Mouse (Mus musculus): ENCODE data around the gene 1700013G24Rik.

Gene 1700013G24Rik

DNA sequence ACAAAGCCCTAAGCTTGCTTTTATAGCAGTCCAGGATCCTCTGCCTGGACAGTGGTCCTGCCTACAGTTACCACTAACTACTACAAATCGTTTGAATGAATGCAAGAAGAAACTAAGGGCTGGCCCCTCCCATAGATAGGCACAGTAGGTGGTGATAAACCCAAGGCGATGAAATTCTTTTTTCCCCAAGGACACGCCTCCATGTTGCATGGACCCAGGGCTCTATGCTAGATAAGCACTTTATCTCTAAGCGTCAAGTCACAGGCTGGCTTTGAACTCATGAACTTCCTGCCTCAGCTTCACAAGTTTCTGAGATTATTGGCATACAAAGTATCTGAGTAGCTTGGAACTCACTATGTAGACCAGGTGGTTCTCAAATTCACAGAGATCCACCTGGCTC is 4.2 kb downstream of the 1700013G24Rik start:
- peak; percentile 54 for DNase-seq (ENCODE audit: low read depth)

DNA sequence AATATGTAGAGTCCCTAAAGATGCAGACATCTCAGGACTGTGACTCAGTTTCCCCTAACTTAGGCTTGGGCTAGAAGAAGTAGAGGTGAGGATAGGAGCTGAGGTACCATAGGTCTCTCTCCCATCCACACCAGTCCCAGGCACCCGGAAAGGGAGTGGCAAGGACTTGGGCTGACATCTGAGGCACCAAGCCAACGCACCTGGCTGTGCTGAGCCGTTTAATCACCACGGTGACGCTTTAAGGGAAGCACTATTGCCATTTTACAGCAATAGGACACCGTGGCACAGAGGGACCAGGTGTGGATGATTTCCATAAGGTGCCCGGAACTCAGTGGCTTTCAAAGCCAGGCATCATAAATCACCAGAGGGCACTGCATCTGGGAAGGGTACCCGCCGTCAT is 5.2 kb downstream of the 1700013G24Rik start:
- no peak for DNase-seq (ENCODE audit: low read depth)

GRCm38 (mm10) chr4:137458861-137459260 is 5.8 kb downstream of the 1700013G24Rik start:
- no peak for DNase-seq (ENCODE audit: low read depth)

DNA sequence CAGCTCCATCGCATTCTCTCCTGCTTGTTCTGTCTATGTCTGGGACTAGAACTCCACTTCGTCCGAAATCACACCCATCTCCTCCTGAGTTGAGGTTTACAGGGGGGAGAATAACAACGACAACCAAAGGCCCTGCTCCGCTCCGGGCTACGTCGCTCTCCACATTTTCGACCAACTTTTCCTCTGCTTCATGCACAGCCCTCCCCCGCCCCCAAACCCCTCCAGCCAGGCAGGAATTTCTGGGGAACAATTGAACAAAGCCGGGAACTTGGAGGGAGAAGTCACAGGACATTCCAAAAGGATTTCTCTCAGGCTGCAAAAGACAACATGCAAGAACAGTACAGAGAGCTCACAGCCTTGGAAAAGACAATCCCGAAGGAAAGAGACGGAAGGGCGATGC is 7.6 kb downstream of the 1700013G24Rik start:
- DNase-seq (ENCODE audit: low read depth), result no peak

- DNase-seq (ENCODE audit: low read depth), result no peak
Observed at GRCm38 (mm10) chr4:137461217-137461616, 8.1 kb downstream of the 1700013G24Rik start.

- no peak for DNase-seq (ENCODE audit: low read depth)
Observed at GRCm38 (mm10) chr4:137461981-137462690, 9.1 kb downstream of the 1700013G24Rik start.

DNA sequence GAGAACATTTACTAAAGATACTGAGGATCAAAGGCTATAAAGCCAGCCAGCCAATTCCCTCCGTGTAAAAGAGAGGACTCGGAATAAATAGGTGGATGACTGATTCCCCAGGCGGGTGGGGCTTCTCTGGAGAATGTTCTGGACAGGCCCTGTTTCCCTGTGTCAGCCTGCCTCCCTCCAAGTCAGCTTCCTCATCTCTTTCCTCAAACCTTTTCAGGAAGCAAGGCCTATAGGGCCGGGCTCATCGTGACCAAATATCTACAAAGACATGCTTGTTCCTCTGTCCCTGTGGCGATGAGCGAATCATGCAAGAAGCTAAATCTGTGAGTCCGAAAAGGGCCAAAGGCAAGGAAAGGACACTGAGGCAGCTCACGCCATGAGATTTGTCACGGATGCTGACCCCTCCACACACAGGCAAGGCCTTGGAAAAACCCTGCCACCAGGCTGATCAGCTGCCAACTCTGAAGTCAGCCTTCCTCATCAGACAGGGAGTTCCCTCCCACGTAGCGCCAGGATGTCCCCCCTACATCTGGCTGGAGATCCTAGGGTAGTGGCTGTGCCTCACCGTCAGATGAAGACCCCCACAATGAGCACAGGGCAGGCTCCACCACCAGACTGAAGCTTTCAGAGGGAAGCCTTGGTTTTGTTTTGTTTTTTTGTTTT is 12.2 kb downstream of the 1700013G24Rik start:
- no peak for DNase-seq (ENCODE audit: low read depth)

DNA sequence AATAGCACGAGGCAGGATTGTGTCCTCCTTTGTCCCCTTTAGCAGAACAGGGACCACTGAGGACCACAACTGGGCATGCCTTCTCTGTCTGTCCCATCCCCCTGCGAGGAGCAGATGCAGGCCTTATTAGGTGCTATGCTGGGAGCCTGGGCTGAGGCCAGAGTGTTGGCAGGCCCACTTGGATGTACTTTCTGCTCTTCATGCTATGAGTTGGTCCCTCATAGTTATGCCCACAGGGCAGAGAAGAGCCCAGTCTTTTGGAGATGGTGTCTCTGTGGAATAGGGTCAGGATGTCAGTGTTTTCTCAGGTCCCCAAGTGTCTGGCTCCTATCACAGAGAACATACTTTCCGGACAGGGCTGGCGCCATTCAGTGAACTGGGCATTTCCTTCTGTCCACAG is 13.9 kb downstream of the 1700013G24Rik start:
- no peak for DNase-seq (ENCODE audit: low read depth)

DNA sequence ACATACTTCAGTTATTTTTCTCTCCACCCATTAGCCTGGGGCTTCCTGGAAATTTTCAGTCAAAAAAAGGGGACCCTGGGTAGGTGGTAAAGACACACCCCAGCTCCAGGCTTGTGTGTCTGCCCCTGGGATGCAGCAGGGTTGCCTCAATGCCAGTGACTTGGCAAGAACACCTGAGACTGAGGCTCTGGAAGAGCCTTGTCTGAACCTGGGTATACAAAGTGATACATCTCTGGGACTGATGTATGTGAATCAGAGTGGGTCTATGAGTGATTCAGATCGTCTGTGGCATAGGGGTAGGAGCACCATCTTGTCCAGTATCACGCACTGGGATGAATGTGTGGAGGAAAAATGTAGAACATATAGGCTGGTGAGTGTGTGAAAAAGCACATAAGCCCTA is 14.4 kb downstream of the 1700013G24Rik start:
- DNase-seq (ENCODE audit: low read depth), result no peak

- peak; percentile 88 for DNase-seq (ENCODE audit: low read depth)
Observed at GRCm38 (mm10) chr4:137468260-137469080, 15.4 kb downstream of the 1700013G24Rik start, which contains the start of gene Hspg2. Gene Hspg2 (plus strand): TSS chr4:137468769.

DNA sequence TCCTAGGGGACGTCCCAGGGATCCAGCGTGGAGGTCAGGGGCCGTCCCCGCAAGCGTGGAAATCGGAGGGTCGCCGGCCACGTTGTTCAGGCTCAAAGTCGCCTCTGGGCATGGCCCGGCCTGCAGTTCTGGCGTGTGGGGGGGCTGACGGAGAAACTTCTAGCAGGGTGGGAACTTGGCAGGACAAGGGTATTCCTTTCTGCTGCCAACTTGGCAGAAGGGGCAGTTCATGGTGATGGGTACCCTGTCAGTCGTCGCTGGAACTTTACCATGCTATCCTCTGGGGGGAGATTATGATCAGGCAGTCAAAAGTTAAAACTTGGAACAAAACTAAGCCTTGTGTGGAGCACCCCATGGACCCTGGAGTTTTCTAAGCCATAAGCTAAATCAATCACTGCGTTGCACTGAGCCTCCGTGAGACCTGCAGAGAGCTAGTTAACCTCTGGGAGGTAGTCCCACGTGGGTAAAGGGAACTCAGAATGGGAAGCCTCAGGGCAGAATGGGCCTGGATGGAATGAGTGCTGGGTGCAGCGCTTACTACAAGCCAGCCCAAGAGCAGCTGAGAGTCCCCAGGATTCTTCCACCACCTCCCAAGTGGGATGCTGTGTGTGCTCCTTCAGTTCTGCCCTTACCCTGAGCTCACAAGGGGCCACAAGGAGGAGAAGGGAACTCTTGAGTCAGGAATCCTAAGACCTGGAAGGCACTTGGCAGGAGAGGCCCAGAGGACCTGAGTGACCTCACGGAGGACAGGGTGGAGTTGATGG is 16.2 kb downstream of the 1700013G24Rik start:
- DNase-seq (ENCODE audit: low read depth), result no peak

GRCm38 (mm10) chr4:137469845-137470692 is 17.0 kb downstream of the 1700013G24Rik start:
- DNase-seq (ENCODE audit: low read depth), result no peak

DNA sequence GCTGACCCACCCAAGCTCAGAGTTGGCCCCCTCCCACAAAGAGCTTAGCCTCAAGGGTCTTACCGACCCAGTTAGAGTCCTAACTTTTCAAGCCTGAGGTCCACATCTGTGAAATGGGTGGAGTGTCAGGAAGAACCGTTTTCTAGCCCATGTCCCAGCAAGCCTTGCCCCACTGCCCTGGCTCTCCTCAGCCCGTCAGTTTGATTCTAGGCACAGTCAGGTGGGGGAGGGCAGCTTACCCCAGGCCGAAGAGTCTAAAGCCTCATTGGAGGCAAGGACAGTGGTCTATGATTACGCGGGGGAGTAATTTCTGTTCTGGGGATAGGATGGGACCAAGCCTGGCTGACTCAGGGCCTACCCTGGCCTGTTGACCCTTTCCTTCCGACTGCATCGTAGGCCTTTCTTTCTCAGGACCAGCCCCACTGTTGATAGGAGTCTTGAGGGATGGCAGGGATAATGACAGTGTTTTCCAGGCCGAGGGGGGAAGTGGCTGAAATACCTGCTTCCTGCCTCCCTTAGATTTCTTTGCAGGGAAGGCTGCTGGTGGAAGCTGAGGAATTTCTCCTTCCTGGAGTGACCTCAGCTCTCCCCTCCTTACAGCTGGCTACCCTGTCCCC is 17.7 kb downstream of the 1700013G24Rik start:
- DNase-seq (ENCODE audit: low read depth), result no peak

GRCm38 (mm10) chr4:137471326-137471725 is 18.2 kb downstream of the 1700013G24Rik start:
- no peak for DNase-seq (ENCODE audit: low read depth)

GRCm38 (mm10) chr4:137473240-137473639 is 20.2 kb downstream of the 1700013G24Rik start:
- DNase-seq (ENCODE audit: low read depth), result no peak

DNA sequence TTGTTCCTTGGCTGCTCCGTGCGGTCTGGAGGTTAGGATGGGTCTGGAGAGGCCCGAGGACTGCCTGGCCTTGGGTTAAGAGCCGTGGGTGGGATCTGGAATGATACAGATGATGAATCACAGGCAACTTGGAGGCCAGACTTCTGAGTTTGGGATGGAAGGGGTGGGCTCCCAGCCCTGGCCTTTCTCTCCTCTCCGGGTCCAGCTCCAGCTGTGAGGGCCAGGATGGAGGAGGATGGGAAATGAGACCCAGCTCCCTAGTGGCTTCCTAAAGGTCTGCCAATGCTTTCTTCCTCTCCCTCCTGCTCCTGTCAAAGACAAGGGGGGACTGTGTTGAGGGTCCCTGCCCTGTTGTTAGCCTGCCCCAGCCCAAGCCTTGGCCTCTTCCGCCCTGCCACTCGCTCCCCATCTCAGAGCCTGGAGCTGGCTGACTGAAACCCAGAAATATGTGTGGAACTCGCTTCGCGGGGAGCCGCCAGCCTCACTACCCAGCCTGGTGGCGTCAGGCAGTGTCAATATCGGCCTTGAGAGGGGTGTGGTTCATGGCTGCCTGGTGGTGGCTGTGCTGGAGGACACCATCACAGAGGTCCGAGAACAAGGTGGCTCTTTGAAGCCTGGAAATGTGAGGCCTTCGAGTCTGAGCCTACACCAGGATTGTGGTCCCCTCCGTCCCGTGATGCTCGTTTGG is 20.8 kb downstream of the 1700013G24Rik start:
- no peak for DNase-seq (ENCODE audit: low read depth)

DNA sequence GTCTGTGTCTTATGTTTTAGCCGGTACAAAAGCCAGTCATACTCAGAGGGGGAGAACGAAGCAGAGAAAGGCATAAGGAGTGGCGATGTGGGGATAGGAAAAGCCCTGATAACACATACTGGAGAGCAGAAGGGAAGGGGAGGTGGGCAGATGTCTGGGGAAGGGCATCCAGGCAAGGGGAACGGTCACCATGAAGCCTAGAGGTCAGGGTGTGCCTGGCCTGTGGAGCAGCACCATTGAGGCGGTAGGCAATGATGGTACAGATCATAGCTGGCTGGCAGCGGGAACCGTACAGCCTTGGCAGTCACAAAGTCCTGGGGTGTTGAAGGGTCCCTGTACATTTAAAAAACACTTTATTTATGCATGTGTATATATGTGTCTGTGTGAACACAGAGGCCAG is 21.6 kb downstream of the 1700013G24Rik start:
- DNase-seq (ENCODE audit: low read depth), result no peak

DNA sequence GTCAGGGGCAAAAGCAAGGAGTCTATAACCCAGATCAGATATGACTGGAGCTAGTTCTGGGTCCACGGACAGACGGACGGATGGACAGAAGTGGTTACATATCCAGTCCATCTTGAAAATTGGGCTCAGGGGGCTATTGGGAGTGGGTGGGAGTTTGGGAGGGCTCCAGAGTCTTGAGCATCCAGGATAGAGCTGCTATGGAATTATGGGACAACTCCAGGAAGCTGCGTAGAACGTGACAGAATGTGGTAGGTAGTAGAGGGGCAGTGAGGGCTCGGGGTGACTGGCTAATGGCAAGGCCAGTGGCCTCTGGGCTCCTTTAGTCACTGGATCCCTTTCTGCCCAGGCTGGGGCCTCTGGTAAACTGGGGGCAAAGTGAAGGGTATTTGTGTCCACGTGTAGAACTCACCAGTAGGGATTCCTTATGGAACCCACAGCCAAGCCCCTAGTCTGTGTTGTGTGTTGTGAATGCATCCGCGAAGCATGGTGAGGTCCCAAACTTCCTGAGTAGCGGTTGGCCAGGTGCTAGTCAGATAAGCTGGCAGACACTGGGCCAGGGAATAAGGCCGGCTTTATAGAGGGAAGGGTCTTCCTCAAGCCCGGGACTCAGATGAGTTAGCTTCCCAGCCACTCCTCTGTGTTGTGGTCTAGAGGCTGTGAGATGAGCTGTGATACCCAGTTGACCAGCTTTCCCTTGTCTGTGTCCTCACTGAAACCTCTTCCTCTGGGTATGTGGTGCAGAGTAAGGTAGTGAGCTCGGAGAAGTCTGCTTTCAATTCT is 22.4 kb downstream of the 1700013G24Rik start:
- DNase-seq (ENCODE audit: low read depth), result no peak

- DNase-seq (ENCODE audit: low read depth), result no peak
Observed at GRCm38 (mm10) chr4:137476065-137476760, 23.1 kb downstream of the 1700013G24Rik start.

Measured in c-Kit-positive CD71-positive TER-119-negative erythroid progenitor cells, embryonic 14.5 days (primary cell).